Comparison of ENCODE assay signal across 8 mouse cellular contexts in genomic region chrX:152234125-152234524, GRCm38 (mm10). TPM values are rescaled to one million over a fixed set of nuclear protein-coding genes. Genes with fewer than 3 reads are reported as not detected.
DNase-seq lines count a peak whose midpoint lies in the region; ATAC-seq and TF ChIP-seq lines count a peak whose summit lies in the region.

No protein-coding gene starts in this region.

- peak overlapping the region; percentile 69 for H3K4me2 ChIP-seq in lung, embryonic 15.5 days
- peak overlapping the region; percentile 54 for H3K4me2 ChIP-seq in embryonic facial prominence, embryonic 11.5 days (ENCODE audit: low read depth, low read length)
- peak overlapping the region; percentile 77 for H3K4me2 ChIP-seq in hindbrain, postnatal 0 days (ENCODE audit: low read depth, low read length)

- peak overlapping the region; percentile 76 for H3K9ac ChIP-seq in lung, embryonic 15.5 days
- peak overlapping the region; percentile 83 for H3K9ac ChIP-seq in embryonic facial prominence, embryonic 11.5 days (replicated peaks; ENCODE audit: low read length)
- peak overlapping the region; percentile 92 for H3K9ac ChIP-seq in hindbrain, postnatal 0 days (replicated peaks; ENCODE audit: low read length)

- peaks cover 15% of the 10 kb centered on the region; the same call in 1 of the 2 replicates for H3K4me1 ChIP-seq in lung, embryonic 15.5 days
- no peaks in the 10 kb centered on the region for H3K4me1 ChIP-seq in embryonic facial prominence, embryonic 11.5 days (ENCODE audit: control insufficient read depth, insufficient read depth, low read length)
- peaks cover 4% of the 10 kb centered on the region; the same call in 1 of the 2 replicates for H3K4me1 ChIP-seq in hindbrain, postnatal 0 days (ENCODE audit: insufficient read depth, low read length)

- H3K27me3 ChIP-seq in lung, embryonic 15.5 days: no peaks in the 10 kb centered on the region
- no peaks in the 10 kb centered on the region for H3K27me3 ChIP-seq in embryonic facial prominence, embryonic 11.5 days (ENCODE audit: control insufficient read depth, insufficient read depth, low read length)
- H3K27me3 ChIP-seq in hindbrain, postnatal 0 days (ENCODE audit: insufficient read depth, low read length): no peaks in the 10 kb centered on the region

- 10% methylated on average over 3 of the region's 3 CpGs for WGBS in lung, embryonic 15.5 days
- 32% methylated on average over 3 of the region's 3 CpGs for WGBS in embryonic facial prominence, embryonic 11.5 days
- WGBS in hindbrain, postnatal 0 days: 31% methylated on average over 3 of the region's 3 CpGs

- no peak for ATAC-seq in lung, embryonic 15.5 days (ENCODE audit: borderline replicate concordance, extremely low read depth, low FRiP score, low TSS enrichment)
- no peak for ATAC-seq in embryonic facial prominence, embryonic 11.5 days (replicated peaks; ENCODE audit: insufficient number of reproducible peaks, low FRiP score, low TSS enrichment, low read depth)
- ATAC-seq in hindbrain, postnatal 0 days: no peak
- ATAC-seq in erythroid progenitor cell, adult 5-6 weeks (replicated peaks; ENCODE audit: low FRiP score, poor library complexity, severe bottlenecking): no peak

- H3K9me3 ChIP-seq in lung, embryonic 15.5 days: no peaks in the 10 kb centered on the region
- H3K9me3 ChIP-seq in embryonic facial prominence, embryonic 11.5 days (replicated peaks; ENCODE audit: control insufficient read depth, low read length): no peaks in the 10 kb centered on the region
- no peaks in the 10 kb centered on the region for H3K9me3 ChIP-seq in hindbrain, postnatal 0 days (ENCODE audit: low read length)

- peak overlapping the region; percentile 72 for H3K4me3 ChIP-seq in lung, embryonic 15.5 days
- H3K4me3 ChIP-seq in embryonic facial prominence, embryonic 11.5 days (ENCODE audit: low read depth, low read length): peak overlapping the region; percentile 74
- peak overlapping the region; percentile 93 for H3K4me3 ChIP-seq in hindbrain, postnatal 0 days (ENCODE audit: low read length)

- DNase-seq in lung, postnatal 10 days: no peak
- DNase-seq in embryonic facial prominence, embryonic 11.5 days (ENCODE audit: low spot score): no peak
- DNase-seq in hindbrain, postnatal 0 days (ENCODE audit: low spot score): no peak
- peak; percentile 8 for DNase-seq in naive thymus-derived CD4-positive, alpha-beta T cell, adult 2 months (ENCODE audit: low read depth)
- no peak for DNase-seq in kidney, postnatal 10 days
- DNase-seq in thymus, postnatal 25 days: no peak

- peaks cover 10% of the 10 kb centered on the region; the same call in 1 of the 2 replicates for H3K36me3 ChIP-seq in lung, embryonic 15.5 days
- no peaks in the 10 kb centered on the region for H3K36me3 ChIP-seq in embryonic facial prominence, embryonic 11.5 days (replicated peaks; ENCODE audit: control insufficient read depth, insufficient read depth, low read depth, low read length)
- H3K36me3 ChIP-seq in hindbrain, postnatal 0 days (ENCODE audit: insufficient read depth, low read length): peaks cover 4% of the 10 kb centered on the region; the same call in 1 of the 2 replicates

- no peak overlapping the region for H3K27ac ChIP-seq in lung, embryonic 15.5 days
- H3K27ac ChIP-seq in embryonic facial prominence, embryonic 11.5 days (replicated peaks; ENCODE audit: low read depth, low read length): no peak overlapping the region
- H3K27ac ChIP-seq in hindbrain, postnatal 0 days: no peak overlapping the region

- TF ChIP-seq CTCF in hindbrain, postnatal 0 days (IDR thresholded peaks at IDR 0.05; ENCODE audit: low read depth): no peak

RNA-seq across cellular contexts. Expression of gene Kdm5c, which starts 1.3 kb away (rescaled TPM):
- polyA plus RNA-seq in lung, embryonic 15.5 days (2015; fragmentation: Nextera tagmentation; extraction: Ambion mirVana): 37.8 and 43.4 TPM in 2 replicates
- 23.6 and 26.3 TPM in 2 replicates for polyA plus RNA-seq in embryonic facial prominence, embryonic 11.5 days (2014; fragmentation: Nextera tagmentation; extraction: Ambion mirVana)
- 54.5 and 55.6 TPM in 2 replicates for total RNA-seq in hindbrain, postnatal 0 days (2014; rRNA removed)
- polyA plus RNA-seq in hindbrain, postnatal 0 days (2015; fragmentation: Nextera tagmentation; extraction: Ambion mirVana): 17.4 and 24.5 TPM in 2 replicates
- total RNA-seq in erythroid progenitor cell, adult 5-6 weeks (2015; ENCODE audit: low replicate concordance): 32.3 and 35.7 TPM in 2 replicates
- 51.4 and 66.9 TPM in 2 replicates for total RNA-seq in erythroid progenitor cell, adult 5-6 weeks (2017; ENCODE audit: low replicate concordance)
